Mouse (Mus musculus) T-cell, adult 2 months (primary cell): ENCODE measurements around the gene Trpc7.
A peak's percentile ranks its signal among the peaks of the same experiment; 100 is the strongest.

ENCODE experiments used
- DNase-seq: peaks from one replicate; pipeline ENCODE4 v3.0.0; 2022; ENCODE audit warnings: low spot score

Gene Trpc7

DNA sequence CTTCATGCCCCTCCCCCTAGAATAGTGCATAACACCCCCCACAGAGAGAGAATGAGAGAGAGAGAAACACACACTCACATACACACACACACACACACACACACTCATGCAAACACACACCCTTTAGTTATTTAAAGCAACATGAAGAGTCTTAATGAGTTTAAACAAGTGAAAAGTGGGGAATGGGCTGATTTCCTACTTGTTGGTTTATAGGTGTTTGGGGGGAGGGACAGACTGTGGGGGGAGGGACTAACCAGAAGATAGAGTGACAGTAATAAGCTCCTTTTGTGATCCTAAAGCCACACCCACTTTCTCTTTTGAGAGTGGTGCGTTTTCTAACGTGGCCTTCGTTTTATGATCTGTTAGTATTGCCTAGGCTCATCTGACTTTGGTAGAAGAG is at the start of gene Trpc7:
Gene Trpc7 (minus strand): TSS at position 101 of the 400 bp plus-strand sequence.
- no peak for DNase-seq

DNA sequence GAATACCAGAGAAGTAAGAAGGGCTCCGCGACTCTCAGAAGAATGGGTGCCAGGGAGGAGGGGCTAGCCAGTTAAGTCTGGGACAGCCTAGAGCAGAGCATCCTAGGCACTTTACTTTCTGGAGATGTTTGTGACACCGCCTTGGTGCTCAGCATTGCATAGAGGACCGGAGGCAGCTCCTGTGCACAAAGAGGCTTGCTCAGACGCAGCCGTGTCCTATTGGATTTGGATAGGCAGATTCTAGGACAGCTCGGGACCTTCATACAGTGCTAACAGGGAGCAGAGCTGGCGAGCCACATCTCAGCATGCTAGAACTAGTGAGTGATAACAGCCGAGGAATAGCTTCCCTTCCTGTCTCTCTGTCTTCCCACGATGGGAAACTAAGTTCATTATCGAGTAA is 43.5 kb upstream of the Trpc7 start:
- DNase-seq, result no peak

DNA sequence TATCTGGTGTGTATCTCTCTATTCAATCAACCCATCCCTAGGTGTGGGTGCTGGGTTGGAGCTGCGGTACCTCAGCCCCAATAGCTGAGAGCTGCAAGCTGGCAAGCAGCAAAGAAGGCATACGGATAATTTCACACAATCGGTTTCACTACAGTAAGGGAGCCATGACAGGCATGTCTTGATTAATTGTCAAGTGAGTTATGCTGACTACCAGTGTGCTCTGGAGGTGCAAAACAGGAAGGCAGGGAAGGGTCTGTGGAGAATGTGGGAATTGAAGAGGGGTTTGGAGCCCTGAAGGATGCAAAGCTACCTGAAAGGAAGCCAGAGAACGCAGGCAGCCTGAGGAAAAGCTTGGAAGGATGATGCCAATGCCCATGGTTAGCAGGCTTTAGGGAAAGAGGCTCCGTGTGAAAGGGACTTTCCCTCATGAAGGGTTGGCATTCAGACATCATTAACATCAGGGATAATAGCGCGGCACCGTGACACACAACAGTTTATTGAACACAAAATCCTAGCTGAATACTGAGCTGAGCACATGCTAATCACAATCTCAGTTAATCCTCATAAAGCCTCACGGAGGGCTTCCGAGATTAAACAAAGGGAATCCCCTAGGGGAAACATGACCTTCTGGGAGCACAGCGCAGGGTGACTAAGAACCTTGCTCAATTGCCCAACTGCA is 38.2 kb upstream of the Trpc7 start:
- no peak for DNase-seq

DNA sequence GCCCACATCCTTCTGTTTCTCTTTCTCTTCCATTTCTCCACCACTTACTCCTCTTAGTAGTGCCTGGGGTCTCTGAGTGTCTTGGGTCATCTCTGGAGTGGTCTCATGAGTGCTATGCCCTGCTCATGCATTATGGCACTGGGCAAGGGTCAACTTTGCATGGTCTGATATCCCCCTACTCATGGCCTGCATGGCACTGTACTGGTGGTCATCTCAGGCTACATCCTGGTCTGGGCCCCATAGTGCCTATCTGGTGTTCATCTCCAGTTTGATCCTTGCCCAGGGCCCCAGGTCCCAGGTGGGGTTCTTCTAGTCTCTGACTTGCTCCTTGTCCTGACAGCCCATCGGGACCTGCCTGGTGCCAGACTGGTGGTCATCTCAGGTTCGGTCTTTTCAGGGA is 34.6 kb upstream of the Trpc7 start:
- DNase-seq, result no peak

DNA sequence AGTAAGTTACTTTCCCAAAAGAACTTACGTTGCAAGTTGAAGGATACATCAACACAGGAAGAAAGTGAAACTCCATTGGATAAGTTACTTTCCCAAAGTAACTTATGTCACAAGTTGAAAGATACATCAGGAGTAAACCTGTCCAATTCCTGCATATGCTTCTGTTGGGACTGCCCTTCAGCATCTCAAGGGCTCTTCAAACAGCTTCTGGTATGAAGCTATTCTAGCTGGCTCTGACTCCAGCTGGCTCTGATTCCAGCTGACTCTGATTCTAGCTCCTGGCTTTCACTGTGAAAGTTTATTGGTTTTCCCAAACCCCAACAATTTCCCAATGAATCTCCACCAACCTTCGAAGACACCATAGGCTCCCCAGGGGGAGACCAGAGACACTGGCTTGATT is 27.2 kb upstream of the Trpc7 start:
- DNase-seq, result no peak

DNA sequence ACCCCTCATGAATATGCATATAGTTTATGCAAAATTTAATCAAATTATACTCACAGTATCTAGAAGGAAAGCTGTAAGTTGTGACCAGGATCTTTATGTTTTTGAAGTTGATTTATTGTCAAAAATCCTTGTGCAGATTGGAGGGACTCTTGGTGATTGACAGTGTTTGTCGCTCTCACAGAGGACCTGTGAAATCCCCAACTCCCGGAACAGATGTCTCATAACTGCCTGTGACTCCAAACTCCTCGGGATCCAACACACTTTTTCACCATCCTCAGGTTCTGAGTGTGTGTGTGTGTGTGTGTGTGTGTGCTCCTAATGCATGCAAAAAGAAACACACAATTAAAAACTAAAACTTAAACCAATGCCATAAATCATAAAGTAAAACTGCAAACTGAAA is 25.5 kb upstream of the Trpc7 start:
- no peak for DNase-seq

DNA sequence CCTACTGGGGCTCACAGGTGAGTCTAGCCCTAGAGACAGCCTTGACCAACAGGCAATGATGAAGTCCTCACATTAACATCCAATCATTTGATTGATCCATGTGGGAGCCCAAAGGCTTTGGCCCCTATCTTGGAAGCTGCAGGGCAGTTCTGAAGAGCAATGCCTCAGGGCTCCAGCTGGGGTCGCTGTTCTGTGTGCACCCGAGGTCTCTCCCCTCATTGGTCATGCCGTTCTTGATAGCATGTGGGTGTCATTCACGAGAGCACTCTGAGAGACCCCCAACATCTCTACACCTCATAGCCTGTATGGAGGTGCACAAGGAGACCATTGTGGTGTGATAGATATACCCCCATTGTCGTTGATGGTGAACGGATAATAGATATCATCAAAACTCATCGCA is 18.9 kb upstream of the Trpc7 start:
- DNase-seq, result no peak

DNA sequence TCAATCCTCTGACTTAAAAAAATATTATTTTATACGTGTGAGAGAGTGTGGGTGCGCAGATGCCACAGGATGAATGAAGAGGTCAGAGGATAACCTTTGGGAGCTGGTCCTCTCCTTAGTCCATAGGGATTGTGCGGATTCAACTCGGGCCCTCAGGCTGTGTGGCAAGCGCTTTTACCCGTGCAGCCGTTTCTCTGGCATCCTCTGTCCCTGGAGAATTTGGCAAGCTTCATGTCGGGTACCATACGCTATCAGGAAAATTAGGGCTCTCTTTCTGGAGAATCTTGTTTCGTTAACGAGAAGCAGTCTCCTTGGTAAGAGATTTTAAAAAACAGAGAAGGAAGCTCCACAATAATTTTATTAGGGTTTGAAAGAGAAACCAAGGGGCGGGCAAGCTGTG is 15.3 kb upstream of the Trpc7 start:
- no peak for DNase-seq

DNA sequence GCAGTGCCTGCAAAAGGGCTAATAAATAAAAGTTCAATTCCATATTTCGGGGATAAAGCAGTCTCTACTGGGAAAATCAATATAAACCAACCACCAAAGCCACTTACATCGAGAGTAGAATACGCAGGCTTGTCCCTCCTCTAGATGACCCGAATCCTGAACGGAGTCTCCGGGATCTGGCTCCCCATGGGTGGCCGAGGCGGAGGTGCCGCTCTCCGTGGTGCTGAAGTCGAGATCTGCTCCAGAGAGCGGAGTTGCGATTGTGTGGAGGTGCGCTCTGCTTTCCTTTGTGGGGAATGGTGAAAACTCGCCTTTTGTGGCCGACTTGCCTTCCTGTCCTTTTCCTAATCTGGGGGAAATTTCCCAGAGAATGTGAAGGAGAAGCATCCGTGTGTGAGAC is 407 bp downstream of the Trpc7 start:
- DNase-seq, result no peak

DNA sequence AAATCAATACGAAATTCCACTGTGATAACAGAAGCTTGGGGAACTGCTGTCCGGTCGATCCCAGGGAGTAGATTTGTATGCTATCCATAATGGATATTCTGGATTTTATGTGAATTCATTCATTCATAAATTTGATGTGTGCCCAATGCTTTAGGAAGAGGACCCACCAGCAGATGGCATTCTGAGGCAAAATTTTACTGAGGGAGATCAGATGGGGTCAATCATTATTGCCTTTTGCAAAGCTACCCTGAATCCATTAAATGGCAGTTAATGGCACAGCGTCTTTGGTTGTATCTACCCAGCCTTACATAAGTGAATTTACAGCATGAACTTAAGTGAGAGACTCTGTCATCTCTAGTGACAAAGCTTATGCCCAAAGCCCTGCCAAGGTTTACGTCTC is 1.2 kb downstream of the Trpc7 start:
- DNase-seq, result no peak

DNA sequence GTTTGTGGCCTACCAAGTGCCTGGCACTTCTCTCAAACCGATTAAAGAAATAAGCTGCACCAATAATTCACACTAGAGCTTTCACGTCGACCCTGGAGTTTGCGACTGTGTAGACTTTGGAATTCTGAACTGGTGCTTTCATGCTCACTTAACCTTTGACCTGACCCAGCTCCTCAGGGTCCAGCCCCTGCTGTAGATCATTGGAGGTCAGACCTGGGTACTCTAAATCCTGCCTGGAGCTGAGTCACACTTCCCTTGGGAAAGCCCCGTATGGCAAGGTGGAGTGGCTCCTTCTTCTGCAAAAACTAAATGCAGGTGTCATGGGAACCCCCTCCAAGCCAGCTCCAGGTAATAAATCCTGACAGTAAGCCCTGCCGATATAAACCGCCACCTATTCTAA is 5.9 kb downstream of the Trpc7 start:
- DNase-seq, result no peak

DNA sequence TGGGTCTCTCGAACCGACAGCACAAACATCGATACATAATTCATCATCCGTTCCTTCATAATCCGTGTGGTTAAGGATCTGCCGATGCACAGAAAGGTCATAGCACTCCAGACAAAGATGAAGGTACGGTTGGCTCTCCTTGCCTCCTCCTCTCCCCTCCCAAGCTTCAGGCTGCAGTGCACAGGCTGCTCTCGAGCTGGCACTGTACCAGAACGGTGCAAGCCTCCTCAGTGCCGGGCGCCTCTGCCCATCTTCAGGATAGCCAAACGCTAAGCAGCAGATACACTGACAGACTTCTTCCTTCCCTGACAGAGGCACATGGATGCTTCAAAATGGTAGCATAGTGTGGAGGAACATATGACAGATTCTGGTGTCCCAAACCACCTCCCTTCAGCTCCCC is 12.9 kb downstream of the Trpc7 start:
- DNase-seq, result no peak

DNA sequence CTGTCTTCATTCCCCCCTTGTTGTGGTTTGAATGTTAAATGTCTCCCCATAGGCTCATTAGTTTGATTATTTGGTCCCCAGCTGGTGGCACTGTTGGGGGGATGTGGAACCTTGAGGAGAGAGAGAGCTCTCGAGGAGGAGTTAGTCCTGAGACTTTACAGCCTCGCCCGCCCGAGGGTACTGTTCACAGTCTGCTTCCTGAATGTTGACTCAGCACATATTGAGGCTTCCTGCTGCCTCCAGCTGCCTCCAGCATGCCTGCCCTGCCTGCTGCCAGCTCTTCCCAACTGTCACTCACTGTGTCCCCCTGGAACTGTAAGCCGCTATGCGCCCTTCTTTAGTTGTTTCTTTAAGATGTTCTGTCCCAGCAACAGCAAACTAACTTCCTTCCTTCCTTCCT is 31.2 kb downstream of the Trpc7 start:
- DNase-seq, result no peak

DNA sequence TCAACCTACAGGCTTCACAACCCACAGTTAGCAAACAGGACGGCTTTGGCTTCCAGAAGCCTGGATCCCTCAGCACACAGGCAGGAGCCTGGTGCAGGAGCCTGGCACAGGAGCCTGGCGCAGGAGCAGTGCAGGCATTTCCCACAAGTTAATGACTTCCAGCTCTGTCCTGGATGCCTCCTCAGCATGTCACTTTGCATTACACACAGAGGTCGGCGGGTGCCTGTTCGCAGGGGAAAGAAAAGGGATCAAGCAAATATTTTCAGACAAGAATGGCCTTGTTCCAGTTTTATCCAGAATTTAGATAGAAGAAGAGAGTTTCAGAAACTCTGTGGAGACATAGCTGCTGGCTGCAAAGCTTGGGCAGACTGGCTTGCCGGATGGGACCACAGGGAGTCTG is 33.8 kb downstream of the Trpc7 start:
- DNase-seq, result no peak

DNA sequence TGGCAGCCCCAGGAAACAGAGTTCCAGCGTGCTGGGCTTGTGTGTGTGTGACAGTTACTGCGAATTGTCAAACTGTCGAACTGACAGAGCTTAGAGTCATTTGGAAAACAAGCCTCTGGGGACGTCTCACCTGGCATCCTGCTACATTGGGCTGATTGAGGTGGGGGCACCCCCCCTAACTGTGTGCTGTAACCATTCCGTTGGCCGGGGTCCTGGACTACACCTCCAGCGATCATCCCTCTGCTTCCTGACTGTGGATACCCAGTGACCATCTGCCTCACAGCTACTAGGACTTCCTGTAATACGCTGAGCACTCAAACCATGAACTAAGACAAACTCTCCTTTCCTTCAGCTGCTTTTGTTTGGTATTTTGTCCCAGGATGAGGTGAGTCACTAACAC is 41.3 kb downstream of the Trpc7 start:
- no peak for DNase-seq

DNA sequence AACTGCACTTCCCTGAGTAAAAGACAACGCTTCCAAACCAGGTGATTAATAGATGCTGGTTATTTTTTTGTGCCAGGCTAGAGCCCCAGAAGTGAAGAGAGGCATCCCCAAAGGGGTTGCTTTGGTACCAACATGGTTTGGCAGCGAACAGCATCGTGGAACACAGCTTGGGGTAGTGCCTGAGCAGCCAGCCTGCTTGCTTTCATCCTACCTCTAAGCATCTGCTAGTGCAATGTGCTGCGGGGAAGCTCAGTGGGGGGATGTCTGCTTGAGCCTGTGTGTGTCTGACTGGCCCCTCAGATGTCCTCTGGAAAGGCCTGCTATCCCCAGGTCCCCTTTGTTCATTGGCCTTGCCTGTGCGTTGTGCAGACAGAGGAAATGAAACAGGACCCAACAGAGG is 42.4 kb downstream of the Trpc7 start:
- no peak for DNase-seq

DNA sequence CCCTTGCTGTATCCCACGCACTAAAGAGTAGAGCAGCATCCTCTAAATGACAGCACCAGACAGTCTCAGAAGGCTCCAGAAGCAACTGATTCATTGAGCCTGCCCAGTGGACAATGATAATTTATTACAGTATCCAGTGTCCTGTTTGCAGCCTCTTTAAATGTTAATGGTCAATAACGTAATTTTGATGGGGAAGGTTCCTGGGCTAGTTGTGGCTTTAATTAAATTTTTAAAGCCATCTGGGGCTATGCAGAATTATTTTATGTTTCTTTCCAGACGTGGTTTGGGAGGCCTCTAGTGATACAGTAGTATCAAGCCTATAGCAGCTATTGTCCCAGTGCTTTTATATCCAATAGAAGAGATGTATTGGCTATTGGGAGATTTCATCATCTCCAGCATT is 49.9 kb downstream of the Trpc7 start:
- DNase-seq, result no peak

DNA sequence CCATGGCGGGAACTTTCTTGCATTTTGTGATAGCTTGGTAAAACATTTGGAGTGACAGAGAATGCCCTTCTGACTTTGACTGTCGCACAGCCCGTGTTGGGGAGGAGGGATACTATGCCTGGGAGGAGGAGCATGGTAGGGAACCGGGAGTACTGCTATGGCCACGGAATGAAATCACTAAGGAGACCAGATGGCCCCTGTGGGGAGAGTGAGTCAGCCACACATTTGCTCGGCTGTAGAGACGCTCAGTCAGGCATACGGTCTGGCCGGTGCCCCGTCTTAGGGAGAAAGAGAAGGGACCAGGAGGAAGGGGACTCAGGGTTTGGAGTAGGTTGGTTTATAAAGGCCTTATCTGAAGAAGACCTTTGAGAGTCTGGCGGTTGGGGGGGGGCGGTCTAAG is 80.3 kb downstream of the Trpc7 start:
- DNase-seq, result no peak

DNA sequence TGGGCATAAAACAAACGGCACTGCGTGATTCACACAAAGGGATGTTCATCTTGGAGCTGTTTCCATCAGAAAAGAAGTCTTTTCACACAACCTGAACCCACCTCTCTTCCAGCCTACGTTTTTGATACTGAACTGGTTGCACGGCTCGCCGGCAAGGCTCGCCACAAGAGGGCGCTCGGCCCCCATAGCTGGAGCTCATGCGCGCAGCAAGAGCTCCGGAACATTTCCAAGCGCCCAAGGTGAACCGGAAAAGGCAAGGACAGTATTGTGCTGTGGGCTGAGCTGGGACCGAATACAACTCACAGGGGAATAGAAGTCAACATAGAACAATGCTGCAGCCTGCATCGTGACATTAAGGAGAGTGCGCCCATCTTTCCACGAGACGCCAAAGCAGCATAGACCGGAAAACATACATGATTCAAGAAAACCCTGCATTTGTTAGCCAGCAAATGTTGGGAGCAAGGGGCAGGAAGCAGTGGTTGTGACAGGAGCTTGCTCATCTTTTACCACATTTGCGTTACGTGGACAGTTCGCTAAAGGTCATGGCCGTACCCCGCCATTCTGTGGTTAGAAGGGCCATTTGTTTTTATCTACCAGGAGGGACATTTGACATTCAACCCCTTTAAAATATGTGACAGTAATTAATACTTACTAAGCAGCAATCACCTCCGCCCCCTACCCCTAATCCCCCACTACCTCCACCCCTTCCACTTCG is 88.9 kb downstream of the Trpc7 start:
- peak; percentile 61 for DNase-seq

DNA sequence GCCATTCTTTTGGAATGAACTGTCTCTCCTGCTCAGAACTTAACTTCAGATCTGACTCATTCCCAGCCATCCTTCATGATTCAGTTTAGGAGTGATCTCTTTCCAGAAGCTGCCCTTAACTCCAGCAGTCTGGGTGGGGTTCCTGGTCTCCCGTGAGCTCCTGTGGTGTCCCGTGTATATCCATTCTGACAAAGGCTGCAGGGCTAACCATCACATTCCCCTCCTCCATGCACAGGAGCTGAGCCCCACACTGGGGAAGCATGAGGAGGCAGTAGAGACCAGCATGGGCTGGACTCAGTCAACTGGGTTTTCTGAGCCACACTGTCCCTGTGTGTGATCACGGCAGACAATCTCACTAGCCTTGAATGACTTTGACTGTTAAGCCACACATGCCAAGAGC is 90.7 kb downstream of the Trpc7 start:
- DNase-seq, result no peak

DNA sequence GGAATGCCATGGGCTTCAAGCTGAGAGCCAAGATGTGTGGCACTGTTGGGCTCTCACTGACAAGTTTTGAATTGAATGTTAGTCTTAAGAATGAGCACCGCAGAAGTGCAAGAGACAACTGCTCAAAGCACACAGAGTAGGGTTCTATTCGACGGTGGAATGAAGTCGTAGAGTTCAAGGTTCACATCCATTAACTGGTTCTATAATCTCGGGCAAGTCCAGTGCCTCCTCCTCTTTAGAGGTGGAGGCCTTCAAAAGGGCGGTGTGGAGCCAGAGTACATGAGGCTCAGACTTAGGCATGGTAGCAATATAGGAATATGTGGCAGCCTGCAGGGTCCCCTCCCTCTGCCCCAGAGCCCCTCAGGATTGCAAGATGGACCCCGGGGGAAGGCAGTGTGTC is 98.3 kb downstream of the Trpc7 start:
- no peak for DNase-seq

DNA sequence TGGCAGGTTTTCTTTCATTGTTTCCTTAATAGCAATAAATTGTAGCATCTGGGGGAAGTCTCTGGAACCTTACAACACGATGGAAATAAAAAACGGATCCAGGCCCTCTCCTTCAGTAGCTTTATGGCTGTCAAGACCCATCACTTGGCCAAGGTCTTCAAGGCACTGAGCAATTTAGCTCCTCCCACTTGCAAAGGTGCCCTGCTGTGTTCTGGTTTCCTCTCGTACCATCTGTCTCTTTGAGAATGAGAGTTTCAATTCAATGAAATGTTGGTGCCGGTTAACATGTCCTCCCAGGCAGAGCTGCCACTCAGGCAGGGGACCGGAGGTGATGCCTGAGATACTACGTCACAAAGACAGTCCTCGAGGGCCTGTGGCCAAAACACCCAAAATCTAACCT is 100.3 kb downstream of the Trpc7 start:
- no peak for DNase-seq

DNA sequence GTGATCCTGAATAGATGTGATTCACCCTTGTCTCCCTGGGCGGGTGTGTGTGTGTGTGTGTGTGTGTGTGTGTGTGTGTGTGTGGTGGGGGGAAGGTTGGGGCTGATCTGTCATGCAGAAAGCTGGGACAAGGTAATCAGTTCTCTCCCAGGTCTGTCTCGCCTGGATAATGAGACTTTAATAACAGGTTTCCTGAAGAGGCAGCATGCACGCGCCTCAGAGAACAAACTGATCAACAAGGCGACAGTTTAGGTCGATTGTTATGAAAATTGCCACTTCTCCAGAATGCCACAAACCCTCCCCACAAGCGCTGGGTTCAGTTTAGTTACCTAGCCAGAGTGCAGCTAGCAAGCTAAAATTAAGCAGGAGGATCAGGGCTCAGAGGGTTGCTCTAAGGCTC is 101.4 kb downstream of the Trpc7 start:
- no peak for DNase-seq

DNA sequence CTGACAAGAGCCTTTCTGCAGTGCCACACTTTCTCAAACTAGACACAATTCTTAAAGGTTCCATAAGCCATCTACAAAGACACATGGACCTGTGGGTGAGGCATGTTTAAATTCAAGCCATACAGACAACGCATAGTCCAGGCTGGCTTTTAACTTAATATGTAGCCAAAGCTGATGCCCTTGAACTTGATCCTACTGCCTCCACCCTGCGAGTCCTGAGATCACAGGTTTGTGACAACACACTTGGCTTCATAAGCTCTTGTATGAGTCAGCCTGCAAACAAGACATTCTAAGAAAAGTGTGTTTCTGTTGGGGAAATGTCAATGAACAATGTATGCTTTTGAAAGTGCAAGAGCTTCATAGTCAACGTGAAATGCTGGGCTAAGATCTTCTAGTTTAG is 102.9 kb downstream of the Trpc7 start:
- DNase-seq, result no peak
